8 mouse cellular contexts compared by ENCODE assay signal in genomic region chr4:132532981-132533916, GRCm38 (mm10). TPM values are rescaled to one million over a fixed set of nuclear protein-coding genes. Genes with fewer than 3 reads are reported as not detected.
DNase-seq lines count a peak whose midpoint lies in the region; ATAC-seq lines count a peak whose summit lies in the region.

Gene Atpif1 (minus strand): TSS chr4:132533659.

- peak within 1 kb of the TSS; percentile 70 for H3K4me2 ChIP-seq in hindbrain, embryonic 14.5 days (replicated peaks)

- H3K9me3 ChIP-seq in hindbrain, embryonic 14.5 days (ENCODE audit: control insufficient read depth, low read length), result no peaks in the 10 kb centered on the region

- DNase-seq in R1 (ENCODE audit: low read depth, low spot score), result peak; percentile 98
- peak; percentile 93 to 96 for DNase-seq in cerebellum, postnatal 14 days
- peak; percentile 68 to 78 for DNase-seq in frontal cortex, postnatal 25 days (ENCODE audit: low spot score in 2 of 2)
- peak; percentile 93 for DNase-seq in hindbrain, embryonic 14.5 days (ENCODE audit: low spot score)
- DNase-seq in left cerebral cortex, adult 18-20 months (ENCODE audit: low spot score in 2 of 2), result peak; percentile 85 to 90
- DNase-seq in right cerebral cortex, adult 2 months (ENCODE audit: low spot score in 2 of 2), result peak; percentile 89 to 90
- DNase-seq in urinary bladder, postnatal 14 days (ENCODE audit: low spot score), result peak; percentile 92

- H3K9ac ChIP-seq in hindbrain, embryonic 14.5 days, result peak within 1 kb of the TSS; percentile 97

- WGBS in hindbrain, embryonic 14.5 days, result under 1% methylated on average over 63 of the region's 63 CpGs
- under 1% methylated on average over 59 of the region's 63 CpGs for WGBS in macrophage (ENCODE audit: missing documents)

- H3K27ac ChIP-seq in hindbrain, embryonic 14.5 days, result peak within 1 kb of the TSS; percentile 98
- peak within 1 kb of the TSS; percentile 64 for H3K27ac ChIP-seq in macrophage

- H3K27me3 ChIP-seq in hindbrain, embryonic 14.5 days (ENCODE audit: control insufficient read depth, insufficient read depth, low read length), result no peaks in the 10 kb centered on the region

- ATAC-seq in hindbrain, embryonic 14.5 days (ENCODE audit: low FRiP score), result peak; percentile 92

- H3K4me1 ChIP-seq in hindbrain, embryonic 14.5 days (replicated peaks; ENCODE audit: control insufficient read depth, insufficient read depth, low read length), result peaks cover 32% of the 10 kb centered on the region

- peak within 1 kb of the TSS; percentile 81 for H3K4me3 ChIP-seq in hindbrain, embryonic 14.5 days (replicated peaks; ENCODE audit: low read length)
- peak within 1 kb of the TSS; percentile 65 for H3K4me3 ChIP-seq in macrophage (ENCODE audit: inconsistent target)

- peaks cover 21% of the 10 kb centered on the region for H3K36me3 ChIP-seq in hindbrain, embryonic 14.5 days (replicated peaks; ENCODE audit: control insufficient read depth, insufficient read depth)
- no peaks in the 10 kb centered on the region for H3K36me3 ChIP-seq in macrophage (ENCODE audit: inconsistent target)

- H3K79me2 ChIP-seq in macrophage (ENCODE audit: inconsistent target), result peaks cover 61% of the 10 kb centered on the region

RNA-seq across cellular contexts. Expression of gene Atpif1, which starts in this region (rescaled TPM):
- 1,422 and 1,589 TPM in 2 replicates for polyA plus RNA-seq in hindbrain, embryonic 14.5 days (2014; fragmentation: Nextera tagmentation; extraction: Ambion mirVana)
- 100 to 1,000 TPM; 462 to 494 TPM for total RNA-seq in left cerebral cortex, adult 18-20 months (2021)
- total RNA-seq in macrophage (2018; cell fraction: chromatin; rRNA removed), result 100 to 1,000 TPM in 2 of 26 experiments, 10 to 100 TPM in 24; 20.4 to 119 (median 53.5) TPM
- 100 to 1,000 TPM; 377 to 989 (median 481) TPM for total RNA-seq in macrophage (2018; cell fraction: cytosol; rRNA removed)
- 100 to 1,000 TPM in 15 of 26 experiments, 10 to 100 TPM in 11; 59.3 to 224 (median 111) TPM for total RNA-seq in macrophage (2018; cell fraction: nucleus; rRNA removed)
- 516 to 719 TPM (median 630 TPM) in 3 replicates for polyA plus RNA-seq in macrophage (2018)

Comparison
In these comparisons a context has a peak if more than half of its experiments do, and no peak if none do; other contexts are left out.
1. Peak in every context shown above with its lines: DNase-seq, ATAC-seq, H3K4me3 ChIP-seq and H3K27ac ChIP-seq.